Mouse (Mus musculus): ENCODE data around the gene Brwd3. TPM values are rescaled to one million over a fixed set of nuclear protein-coding genes. Genes with fewer than 3 reads are reported as not detected.

Gene Brwd3
- total RNA-seq (2021): 10 to 100 TPM; 10.3 to 10.7 TPM
- long read RNA-seq, experiment 1: 0 reads
- long read RNA-seq, experiment 2, partial matches to known transcripts: 1 of 3 reads
- long read RNA-seq, experiment 2, other reads (novel, unspliced or antisense): 2 of 3 reads

- peak; percentile 65 to 74 for DNase-seq (ENCODE audit: low spot score in 2 of 2)
Observed at GRCm38 (mm10) chrX:108834090-108834774, at the start of gene Brwd3. Gene Brwd3, minus strand, starts transcription at chrX:108834372.

- no peak for DNase-seq (ENCODE audit: low spot score in 2 of 2)
Observed at GRCm38 (mm10) chrX:108862632-108863031, 28.5 kb upstream of the Brwd3 start.

- DNase-seq (ENCODE audit: low spot score in 2 of 2): peak in 1 of 2 experiments; percentile 2
Observed at GRCm38 (mm10) chrX:108842705-108843104, 8.5 kb upstream of the Brwd3 start.

GRCm38 (mm10) chrX:108836416-108836815 is 2.2 kb upstream of the Brwd3 start:
- no peak for DNase-seq (ENCODE audit: low spot score in 2 of 2)

- no peak for DNase-seq (ENCODE audit: low spot score in 2 of 2)
Observed at GRCm38 (mm10) chrX:108835233-108835632, 1.1 kb upstream of the Brwd3 start.

- peak; percentile 2 to 6 for DNase-seq (ENCODE audit: low spot score in 2 of 2)
Observed at GRCm38 (mm10) chrX:108833381-108834020, 671 bp downstream of the Brwd3 start.

GRCm38 (mm10) chrX:108832674-108833189 is 1.4 kb downstream of the Brwd3 start:
- DNase-seq (ENCODE audit: low spot score in 2 of 2): peak; percentile 70 to 79

- no peak for DNase-seq (ENCODE audit: low spot score in 2 of 2)
Observed at GRCm38 (mm10) chrX:108831231-108831630, 2.9 kb downstream of the Brwd3 start.

GRCm38 (mm10) chrX:108828111-108828510 is 6.1 kb downstream of the Brwd3 start:
- no peak for DNase-seq (ENCODE audit: low spot score in 2 of 2)

GRCm38 (mm10) chrX:108797268-108797667 is 36.9 kb downstream of the Brwd3 start:
- no peak for DNase-seq (ENCODE audit: low spot score in 2 of 2)

GRCm38 (mm10) chrX:108783724-108784123 is 50.4 kb downstream of the Brwd3 start:
- no peak for DNase-seq (ENCODE audit: low spot score in 2 of 2)

GRCm38 (mm10) chrX:108731755-108732154 is 102.4 kb downstream of the Brwd3 start:
- no peak for DNase-seq (ENCODE audit: low spot score in 2 of 2)

GRCm38 (mm10) chrX:108729564-108729963 is 104.6 kb downstream of the Brwd3 start:
- no peak for DNase-seq (ENCODE audit: low spot score in 2 of 2)

GRCm38 (mm10) chrX:108729068-108729467 is 105.1 kb downstream of the Brwd3 start:
- DNase-seq (ENCODE audit: low spot score in 2 of 2): no peak

GRCm38 (mm10) chrX:108728334-108728733 is 105.8 kb downstream of the Brwd3 start:
- DNase-seq (ENCODE audit: low spot score in 2 of 2): no peak

- no peak for DNase-seq (ENCODE audit: low spot score in 2 of 2)
Observed at GRCm38 (mm10) chrX:108724241-108724640, 109.9 kb downstream of the Brwd3 start.

- DNase-seq (ENCODE audit: low spot score in 2 of 2): no peak
Observed at GRCm38 (mm10) chrX:108722447-108722846, 111.7 kb downstream of the Brwd3 start.

GRCm38 (mm10) chrX:108704312-108704711 is 129.9 kb downstream of the Brwd3 start:
- DNase-seq (ENCODE audit: low spot score in 2 of 2): no peak
